Mouse (Mus musculus): ENCODE measurements around the gene Dennd1b. TPM values are rescaled to one million over a fixed set of nuclear protein-coding genes. Genes with fewer than 3 reads are reported as not detected.
A peak's percentile ranks its signal among the peaks of the same experiment; 100 is the strongest.

The Dennd1b gene
- total and polyA plus RNA-seq, 2 experiments: 3.2 to 16.5 TPM

DNA sequence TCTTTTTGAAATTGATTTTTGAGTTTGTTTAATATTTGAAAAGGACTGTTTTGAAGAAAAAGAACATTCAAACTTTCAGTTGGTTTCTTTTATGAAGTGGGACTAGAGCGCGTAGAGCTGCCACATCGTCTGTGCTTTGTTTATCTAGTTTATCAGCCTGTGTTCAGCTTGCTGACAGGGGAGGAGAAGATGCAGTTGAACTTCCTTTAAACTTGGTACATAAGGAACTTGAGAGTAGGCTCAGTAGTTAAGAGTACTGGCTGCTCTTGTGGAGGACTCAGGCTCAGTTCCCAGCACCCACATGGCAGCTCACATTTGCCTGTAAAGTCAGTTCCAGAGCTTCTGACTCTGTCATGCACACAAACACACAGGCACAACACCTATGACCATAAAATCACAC is 124.3 kb downstream of the Dennd1b start:
- Histone ChIP-seq H3K9ac (ENCODE audit: low read depth, low read length) (no peak overlapping the region), H3K36me3 (ENCODE audit: control insufficient read depth, insufficient read depth, low read length) (peaks cover 5% of the 10 kb centered on the region), H3K4me1 (ENCODE audit: control insufficient read depth, insufficient read depth, low read length) (no peaks in the 10 kb centered on the region), H3K79me2 (ENCODE audit: control insufficient read depth, insufficient read depth, low read length) (no peaks in the 10 kb centered on the region), H3K27me3 (ENCODE audit: control insufficient read depth, insufficient read depth, low read length) (no peaks in the 10 kb centered on the region), H3K27ac (replicated peaks; ENCODE audit: insufficient read depth, low read depth, low read length) (no peak overlapping the region), H3K4me3 (ENCODE audit: insufficient read depth, low read depth, low read length) (no peak overlapping the region)
- WGBS: 91% methylated on average over 3 of the region's 3 CpGs
- no peak for DNase-seq (ENCODE audit: extremely low read depth, low read depth, low spot score)
- TF ChIP-seq CTCF (IDR thresholded peaks at IDR 0.05; ENCODE audit: low read depth, low read length) (no peak), POLR2A (IDR thresholded peaks at IDR 0.05; ENCODE audit: extremely low read depth, insufficient read depth, low read length) (no peak)

GRCm38 (mm10) chr1:139090744-139091143 is 127.5 kb downstream of the Dennd1b start:
- 95% methylated on average over 3 of the region's 3 CpGs for WGBS
- Histone ChIP-seq H3K27ac (replicated peaks; ENCODE audit: insufficient read depth, low read depth, low read length) (no peak overlapping the region), H3K4me3 (ENCODE audit: insufficient read depth, low read depth, low read length) (no peak overlapping the region), H3K9ac (ENCODE audit: low read depth, low read length) (no peak overlapping the region), H3K4me1 (ENCODE audit: control insufficient read depth, insufficient read depth, low read length) (no peaks in the 10 kb centered on the region), H3K36me3 (ENCODE audit: control insufficient read depth, insufficient read depth, low read length) (peaks cover 5% of the 10 kb centered on the region; the same call in 1 of the 2 replicates), H3K27me3 (ENCODE audit: control insufficient read depth, insufficient read depth, low read length) (no peaks in the 10 kb centered on the region), H3K79me2 (ENCODE audit: control insufficient read depth, insufficient read depth, low read length) (no peaks in the 10 kb centered on the region)
- no peak for DNase-seq (ENCODE audit: extremely low read depth, low read depth, low spot score)
- TF ChIP-seq POLR2A (IDR thresholded peaks at IDR 0.05; ENCODE audit: extremely low read depth, insufficient read depth, low read length): no peak
- no peak for TF ChIP-seq CTCF (IDR thresholded peaks at IDR 0.05; ENCODE audit: low read depth, low read length)

- Histone ChIP-seq H3K36me3 (ENCODE audit: control insufficient read depth, insufficient read depth, low read length) (peaks cover 3% of the 10 kb centered on the region; the same call in 1 of the 2 replicates), H3K79me2 (ENCODE audit: control insufficient read depth, insufficient read depth, low read length) (no peaks in the 10 kb centered on the region), H3K4me1 (ENCODE audit: control insufficient read depth, insufficient read depth, low read length) (peaks cover 4% of the 10 kb centered on the region), H3K27me3 (ENCODE audit: control insufficient read depth, insufficient read depth, low read length) (no peaks in the 10 kb centered on the region), H3K4me3 (ENCODE audit: insufficient read depth, low read depth, low read length) (no peak overlapping the region), H3K9ac (ENCODE audit: low read depth, low read length) (no peak overlapping the region), H3K27ac (replicated peaks; ENCODE audit: insufficient read depth, low read depth, low read length) (no peak overlapping the region)
- 98% methylated on average over 6 of the region's 6 CpGs for WGBS
- DNase-seq (ENCODE audit: extremely low read depth, low read depth, low spot score): no peak
- TF ChIP-seq CTCF (IDR thresholded peaks at IDR 0.05; ENCODE audit: low read depth, low read length) (no peak), POLR2A (IDR thresholded peaks at IDR 0.05; ENCODE audit: extremely low read depth, insufficient read depth, low read length) (no peak)
Measured at GRCm38 (mm10) chr1:139091701-139092100, 128.5 kb downstream of the Dennd1b start.

- Histone ChIP-seq H3K9ac (ENCODE audit: low read depth, low read length) (no peak overlapping the region), H3K27me3 (ENCODE audit: control insufficient read depth, insufficient read depth, low read length) (no peaks in the 10 kb centered on the region), H3K79me2 (ENCODE audit: control insufficient read depth, insufficient read depth, low read length) (no peaks in the 10 kb centered on the region), H3K4me3 (ENCODE audit: insufficient read depth, low read depth, low read length) (no peak overlapping the region), H3K4me1 (ENCODE audit: control insufficient read depth, insufficient read depth, low read length) (peaks cover 4% of the 10 kb centered on the region), H3K27ac (replicated peaks; ENCODE audit: insufficient read depth, low read depth, low read length) (no peak overlapping the region), H3K36me3 (ENCODE audit: control insufficient read depth, insufficient read depth, low read length) (peaks cover 3% of the 10 kb centered on the region; the same call in 1 of the 2 replicates)
- no peak for DNase-seq (ENCODE audit: extremely low read depth, low read depth, low spot score)
- WGBS: 96% methylated on average over 10 of the region's 10 CpGs
- no peak for TF ChIP-seq CTCF (IDR thresholded peaks at IDR 0.05; ENCODE audit: low read depth, low read length)
- no peak for TF ChIP-seq POLR2A (IDR thresholded peaks at IDR 0.05; ENCODE audit: extremely low read depth, insufficient read depth, low read length)
Measured at GRCm38 (mm10) chr1:139092144-139092543, 128.9 kb downstream of the Dennd1b start.

- 89% methylated on average over 4 of the region's 4 CpGs for WGBS
- peaks cover 3% of the 10 kb centered on the region; the same call in 1 of the 2 replicates for H3K36me3 ChIP-seq (ENCODE audit: control insufficient read depth, insufficient read depth, low read length)
- H3K79me2 ChIP-seq (ENCODE audit: control insufficient read depth, insufficient read depth, low read length): no peaks in the 10 kb centered on the region
- H3K27ac ChIP-seq (replicated peaks; ENCODE audit: insufficient read depth, low read depth, low read length): no peak overlapping the region
- H3K4me1 ChIP-seq (ENCODE audit: control insufficient read depth, insufficient read depth, low read length): peaks cover 5% of the 10 kb centered on the region
- no peaks in the 10 kb centered on the region for H3K27me3 ChIP-seq (ENCODE audit: control insufficient read depth, insufficient read depth, low read length)
- TF ChIP-seq POLR2A (IDR thresholded peaks at IDR 0.05; ENCODE audit: extremely low read depth, insufficient read depth, low read length): no peak
- no peak for TF ChIP-seq CTCF (IDR thresholded peaks at IDR 0.05; ENCODE audit: low read depth, low read length)
- no peak for DNase-seq (ENCODE audit: extremely low read depth, low read depth, low spot score)
- H3K9ac ChIP-seq (ENCODE audit: low read depth, low read length): no peak overlapping the region
- H3K4me3 ChIP-seq (ENCODE audit: insufficient read depth, low read depth, low read length): no peak overlapping the region
Measured at GRCm38 (mm10) chr1:139092722-139093121, 129.5 kb downstream of the Dennd1b start.

- H3K36me3 ChIP-seq (ENCODE audit: control insufficient read depth, insufficient read depth, low read length): peaks cover 2% of the 10 kb centered on the region; the same call in 1 of the 2 replicates
- TF ChIP-seq CTCF (IDR thresholded peaks at IDR 0.05; ENCODE audit: low read depth, low read length) (no peak), POLR2A (IDR thresholded peaks at IDR 0.05; ENCODE audit: extremely low read depth, insufficient read depth, low read length) (no peak)
- peak; percentile 83 for DNase-seq (ENCODE audit: extremely low read depth, low read depth, low spot score)
- no peaks in the 10 kb centered on the region for H3K79me2 ChIP-seq (ENCODE audit: control insufficient read depth, insufficient read depth, low read length)
- H3K27ac ChIP-seq (replicated peaks; ENCODE audit: insufficient read depth, low read depth, low read length): no peak overlapping the region
- 49% methylated on average over 6 of the region's 6 CpGs for WGBS
- no peak overlapping the region for H3K4me3 ChIP-seq (ENCODE audit: insufficient read depth, low read depth, low read length)
- H3K27me3 ChIP-seq (ENCODE audit: control insufficient read depth, insufficient read depth, low read length): no peaks in the 10 kb centered on the region
- no peak overlapping the region for H3K9ac ChIP-seq (ENCODE audit: low read depth, low read length)
- H3K4me1 ChIP-seq (ENCODE audit: control insufficient read depth, insufficient read depth, low read length): peaks cover 5% of the 10 kb centered on the region
Measured at GRCm38 (mm10) chr1:139096369-139096768, 133.1 kb downstream of the Dennd1b start.
